Mouse (Mus musculus) fibroblast of lung, adult 2 months (primary cell): Measurements from ENCODE around the gene Kdf1.
A peak's percentile ranks its signal among the peaks of the same experiment; 100 is the strongest.
"Not testable (repeated sequence)": the region's sequence is repeated elsewhere in the genome, so short reads cannot be mapped to it uniquely, and the experiment has no call there.

Experiments used
- DNase-seq: peaks from one replicate; pipeline ENCODE4 v3.0.0-alpha.2; 2011; ENCODE audit warnings: low read depth

The Kdf1 gene

DNA sequence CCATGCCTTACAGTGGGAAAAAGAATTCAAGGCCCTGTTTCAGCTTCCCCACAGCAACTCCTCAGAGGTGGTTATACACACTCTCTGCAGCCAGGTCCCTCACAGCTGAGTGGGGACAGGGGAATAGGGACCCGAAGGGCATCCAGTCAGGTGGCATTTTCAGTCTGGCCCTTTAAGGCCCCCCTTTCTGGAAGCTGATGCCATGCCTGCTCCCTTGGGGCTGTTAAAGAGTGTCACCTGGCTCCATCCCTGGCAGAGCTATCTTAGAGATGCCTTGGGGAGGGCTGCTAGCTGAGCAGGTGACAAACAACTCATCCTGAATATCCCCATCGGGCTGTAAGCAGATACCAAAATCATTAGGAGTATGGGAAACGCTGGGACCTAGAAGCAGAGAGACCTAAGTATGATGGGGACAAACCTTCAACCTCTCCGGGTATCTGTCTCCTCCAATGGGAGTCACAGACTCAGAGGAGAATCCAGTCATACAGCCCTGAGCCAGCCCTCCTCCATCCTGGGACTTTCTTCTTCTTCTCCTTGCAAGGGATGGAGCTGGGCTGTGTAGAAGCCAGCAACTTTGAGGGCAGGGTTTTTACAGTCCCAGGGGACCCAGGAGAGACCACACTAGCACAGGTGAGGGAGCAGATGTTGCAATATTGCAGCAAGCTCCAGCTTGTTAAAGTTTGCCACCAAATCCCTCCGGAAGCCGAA lies 21.9 kb upstream of the Kdf1 start:
- DNase-seq: no peak

DNA sequence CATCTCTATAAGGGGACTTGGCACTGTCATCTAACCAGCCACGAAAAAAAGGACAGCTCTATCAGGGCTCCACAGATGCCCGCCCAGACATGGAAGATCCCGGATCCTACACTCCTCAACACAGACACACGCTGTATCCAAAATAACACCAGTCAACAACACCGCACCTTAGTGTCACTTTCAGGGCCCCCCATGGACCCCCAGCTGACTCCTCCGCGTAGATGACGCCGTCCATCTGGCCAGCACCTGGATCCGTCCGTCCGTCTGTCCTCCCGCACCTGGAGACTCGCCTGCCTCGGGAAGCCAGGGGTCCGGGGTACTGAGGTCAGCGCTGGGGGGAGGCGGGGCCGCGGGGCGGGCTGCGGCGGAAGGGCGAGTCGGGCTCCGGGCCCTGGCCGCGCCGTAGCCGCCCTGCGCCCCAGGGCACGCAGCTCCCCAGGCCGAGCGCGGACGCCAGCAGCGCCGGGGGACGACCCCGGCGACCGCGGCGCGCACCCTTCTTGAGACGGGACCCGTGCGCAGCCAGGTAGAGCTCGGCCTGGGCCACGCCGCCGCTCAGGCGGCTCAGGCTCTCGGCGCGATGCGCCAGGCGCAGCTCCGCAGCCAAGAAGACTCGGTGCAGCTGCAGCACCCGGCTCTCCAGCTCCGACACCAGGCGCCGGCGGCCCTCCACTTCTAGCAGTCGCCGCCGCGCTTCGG lies 21.2 kb upstream of the Kdf1 start:
- DNase-seq: no peak

DNA sequence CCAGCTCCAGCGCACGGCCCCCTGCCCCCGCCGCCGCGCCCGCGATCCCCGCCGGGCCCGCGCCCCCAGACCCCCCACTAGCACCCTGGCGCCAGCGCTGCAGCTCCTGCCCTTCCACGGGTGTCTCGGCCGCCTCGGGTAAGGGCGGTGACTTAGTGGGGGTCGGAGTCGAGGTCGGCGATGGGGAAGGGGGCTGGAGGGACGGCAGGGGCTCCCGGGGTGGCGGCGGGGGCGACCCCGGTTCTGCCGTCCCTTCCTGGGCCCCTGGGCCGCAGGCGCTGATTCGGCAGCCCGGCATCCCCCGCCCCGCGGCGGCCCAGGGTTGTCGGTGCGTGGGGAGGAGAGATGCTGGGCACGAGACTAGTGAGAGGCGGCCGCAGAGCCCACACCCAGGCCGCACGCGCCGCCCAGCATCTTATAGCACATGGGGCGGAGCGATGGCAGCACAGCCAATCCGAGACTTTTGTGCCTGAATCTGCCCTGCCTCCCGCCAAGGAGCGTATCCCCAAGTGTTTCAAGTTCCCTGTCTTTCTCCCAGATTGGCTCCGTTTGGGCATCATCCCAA lies 20.5 kb upstream of the Kdf1 start, which contains the start of gene Trnp1:
Gene Trnp1 (minus strand): TSS at position 391 of the 565 bp plus-strand sequence.
- no peak for DNase-seq

DNA sequence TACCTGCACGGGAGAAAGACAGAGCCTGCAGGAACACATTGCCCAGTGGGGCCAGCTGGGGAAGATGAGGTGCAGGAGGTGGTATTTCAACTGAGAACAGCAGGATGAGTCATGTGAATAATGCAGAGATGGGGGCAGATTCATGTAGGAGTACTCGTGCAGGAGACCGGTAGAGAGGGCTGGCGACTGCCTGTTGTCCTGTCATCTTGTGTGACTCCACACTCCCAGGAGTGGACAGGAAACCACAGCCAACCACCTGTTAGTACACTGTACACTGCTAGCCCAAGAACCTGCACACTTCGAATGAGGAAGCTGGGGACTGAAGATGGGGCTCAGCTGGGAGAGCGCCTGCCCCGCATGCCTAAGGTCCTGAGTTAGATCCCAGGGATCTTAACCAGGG lies 17.2 kb upstream of the Kdf1 start:
- DNase-seq: no peak

DNA sequence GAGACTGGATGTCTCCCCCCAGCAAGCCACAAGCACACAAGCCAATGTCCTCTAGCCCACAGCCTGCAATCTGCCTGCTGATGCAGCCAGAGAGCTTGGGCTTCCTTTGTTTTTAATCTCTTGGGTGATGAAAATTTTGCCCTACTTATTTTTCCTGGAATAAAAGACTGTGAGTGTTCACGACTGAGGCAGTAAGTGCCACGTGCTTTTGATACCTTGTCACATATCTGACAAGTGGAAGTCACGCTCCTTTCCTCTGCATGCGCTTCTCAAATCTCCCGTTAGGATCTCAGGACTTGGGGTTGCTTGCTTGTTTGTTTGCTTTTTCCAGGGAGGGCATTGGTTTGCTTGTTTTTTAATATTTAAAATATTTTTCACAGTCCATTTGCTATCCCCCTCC lies 14.5 kb upstream of the Kdf1 start:
- DNase-seq: no peak

DNA sequence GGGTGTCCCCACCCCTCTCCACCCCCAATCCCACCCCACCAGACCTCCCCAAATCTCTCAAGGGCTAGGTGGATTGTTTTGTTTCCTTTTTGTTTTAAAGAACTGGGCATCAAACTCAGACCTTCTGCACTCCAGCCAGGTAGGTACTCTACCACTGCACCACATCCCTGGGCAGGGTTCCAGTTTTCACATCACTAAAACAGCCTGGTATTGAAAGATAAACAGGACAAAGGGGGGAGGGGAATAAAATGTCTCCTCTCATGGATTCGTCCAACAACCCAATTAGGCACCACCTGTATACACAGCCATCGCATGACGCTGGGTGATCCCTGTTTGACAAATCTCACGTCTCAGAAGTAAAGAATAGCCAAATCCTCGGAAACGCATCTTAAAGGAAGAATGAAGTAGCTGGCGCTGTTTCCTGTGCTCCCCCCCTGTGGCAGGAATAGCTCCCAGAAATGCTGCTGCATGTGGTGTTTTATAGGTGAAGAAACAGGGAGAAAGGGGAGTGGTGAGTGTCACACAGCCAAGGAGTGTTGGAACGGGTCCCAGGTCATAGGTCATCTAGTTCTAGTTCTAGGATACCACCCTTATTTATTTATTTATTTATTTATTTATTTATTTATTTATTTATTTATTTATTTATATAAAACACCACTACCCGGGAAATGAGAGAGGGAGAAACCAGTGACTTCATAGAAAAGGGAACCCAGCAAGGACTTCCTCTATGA lies 13.8 kb upstream of the Kdf1 start:
- no peak for DNase-seq

DNA sequence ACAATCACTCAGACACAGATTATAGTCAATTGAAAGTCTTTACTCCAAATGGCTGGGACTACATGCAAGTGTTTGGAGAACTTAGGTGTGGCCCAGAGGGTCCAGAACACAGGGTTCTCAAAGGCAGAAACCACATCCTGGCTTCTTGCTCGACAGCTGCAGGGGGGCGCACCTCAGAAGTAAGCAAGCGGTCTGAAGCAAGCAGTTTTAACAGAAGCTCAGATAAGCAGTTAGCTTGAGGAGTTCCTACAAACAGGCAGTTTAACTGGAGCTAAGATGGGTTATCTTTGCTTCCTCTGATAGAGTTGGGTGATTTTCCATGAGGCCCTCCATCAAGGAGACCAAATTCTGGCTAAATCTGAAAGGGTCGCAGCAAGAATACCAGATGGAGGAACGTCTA lies 12.2 kb upstream of the Kdf1 start:
- DNase-seq: no peak

DNA sequence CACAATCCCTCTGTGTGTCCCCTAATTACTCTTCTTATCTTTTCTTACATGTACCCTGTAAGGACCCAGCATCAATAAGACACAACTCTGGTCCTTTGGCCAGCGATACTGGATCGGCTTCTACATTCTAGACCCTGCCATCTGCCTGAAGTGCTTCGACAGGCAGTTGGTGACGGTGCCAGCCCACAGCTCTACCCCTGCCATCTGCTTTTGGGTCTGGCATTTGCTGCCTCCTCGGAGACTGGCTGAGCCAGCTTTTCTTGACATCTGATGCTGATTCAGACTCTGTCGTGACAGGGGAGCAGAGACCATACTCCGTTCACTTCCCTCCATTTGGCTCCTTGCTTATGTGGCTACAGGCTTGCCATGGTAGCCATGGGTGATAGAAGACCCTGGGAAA lies 9.8 kb upstream of the Kdf1 start:
- no peak for DNase-seq

DNA sequence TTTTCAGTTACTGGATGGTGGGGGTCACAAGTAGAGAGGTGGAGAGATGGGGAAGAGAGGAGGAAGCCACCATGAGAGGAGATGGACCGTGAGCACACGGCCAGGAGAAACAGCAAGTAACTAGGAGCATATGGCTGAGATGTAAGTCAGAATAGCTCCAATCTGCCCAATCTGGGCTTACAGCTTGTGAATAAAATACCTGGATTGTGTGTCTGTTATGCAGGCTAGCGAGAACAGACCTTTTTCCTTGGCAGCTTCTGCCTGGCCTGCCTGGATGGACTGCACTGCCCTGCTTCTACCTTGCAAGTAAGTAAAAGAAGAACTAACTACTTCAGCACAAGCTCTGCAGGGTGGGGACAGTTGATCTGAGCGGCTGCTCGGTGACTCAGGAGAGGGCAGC lies 7.7 kb upstream of the Kdf1 start:
- no peak for DNase-seq

DNA sequence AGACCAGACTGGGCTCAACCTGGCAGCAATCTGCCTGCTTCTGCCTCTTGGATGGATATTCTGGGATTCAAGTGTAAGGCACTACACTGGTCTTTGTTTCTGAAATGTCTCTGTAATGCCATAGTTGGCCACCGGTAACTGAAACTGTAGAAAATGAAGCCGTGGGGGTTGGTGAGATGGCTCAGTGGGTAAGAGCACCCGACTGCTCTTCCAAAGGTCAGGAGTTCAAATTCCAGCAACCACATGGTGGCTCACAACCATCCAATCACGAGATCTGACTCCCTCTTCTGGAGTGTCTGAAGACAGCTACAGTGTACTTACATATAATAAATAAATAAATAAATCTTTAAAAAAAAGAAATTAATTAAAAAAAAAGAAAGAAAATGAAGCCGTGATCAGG lies 6.3 kb upstream of the Kdf1 start:
- not testable (repeated sequence) for DNase-seq

DNA sequence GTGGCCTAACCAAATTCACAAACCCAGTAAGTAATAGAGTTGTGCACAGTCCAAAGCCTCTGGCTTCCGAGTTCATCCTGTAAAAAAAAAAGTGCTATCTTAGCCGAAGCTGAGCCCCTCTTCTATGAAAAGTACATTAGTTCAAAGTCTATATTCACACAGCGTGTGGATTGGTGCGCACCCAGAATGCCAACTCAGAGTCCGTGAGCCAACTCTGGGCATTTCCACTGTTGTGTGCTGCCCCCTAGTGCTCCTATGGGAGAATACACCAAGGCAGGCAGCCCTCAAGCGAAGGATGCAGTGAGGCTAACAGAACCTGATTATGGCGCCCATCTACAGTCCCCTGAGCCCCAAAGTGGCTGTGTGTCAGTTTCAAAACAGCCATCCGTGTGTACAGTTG lies 5.8 kb upstream of the Kdf1 start:
- no peak for DNase-seq

DNA sequence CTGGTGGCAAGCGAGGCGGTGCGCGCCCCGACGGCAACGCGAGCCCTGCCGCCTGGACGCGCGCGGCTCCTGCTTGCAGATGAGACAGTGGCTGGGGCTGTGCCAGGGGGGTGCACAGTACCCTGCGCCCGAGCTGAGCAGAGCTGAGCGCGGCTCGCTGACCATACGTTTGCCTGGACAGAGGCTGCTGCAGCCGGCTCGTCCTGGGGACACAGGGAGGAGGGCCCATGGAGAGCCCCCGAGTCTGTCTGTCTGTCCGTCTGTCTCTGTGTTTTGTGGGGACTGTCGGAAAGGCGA lies 554 bp downstream of the Kdf1 start:
- no peak for DNase-seq

DNA sequence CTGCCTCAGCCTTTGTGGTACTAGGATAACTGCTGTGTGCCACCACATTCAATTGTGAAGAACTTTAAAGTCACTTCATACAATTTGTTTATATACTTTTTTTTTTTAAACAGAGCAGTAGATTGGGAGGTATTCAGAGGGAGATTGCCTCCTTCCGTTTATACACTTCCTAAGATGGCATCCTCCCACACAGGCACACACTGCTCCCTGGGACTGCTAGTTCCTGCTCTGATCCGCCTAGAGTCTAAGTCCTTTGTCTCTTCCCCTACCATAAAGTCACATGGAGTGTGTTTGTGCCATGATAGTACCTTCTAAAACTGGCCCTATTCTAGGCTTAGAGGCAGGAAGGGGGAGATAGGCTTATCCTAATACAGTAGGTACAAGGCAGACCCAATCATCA lies 2.7 kb downstream of the Kdf1 start:
- DNase-seq: no peak

DNA sequence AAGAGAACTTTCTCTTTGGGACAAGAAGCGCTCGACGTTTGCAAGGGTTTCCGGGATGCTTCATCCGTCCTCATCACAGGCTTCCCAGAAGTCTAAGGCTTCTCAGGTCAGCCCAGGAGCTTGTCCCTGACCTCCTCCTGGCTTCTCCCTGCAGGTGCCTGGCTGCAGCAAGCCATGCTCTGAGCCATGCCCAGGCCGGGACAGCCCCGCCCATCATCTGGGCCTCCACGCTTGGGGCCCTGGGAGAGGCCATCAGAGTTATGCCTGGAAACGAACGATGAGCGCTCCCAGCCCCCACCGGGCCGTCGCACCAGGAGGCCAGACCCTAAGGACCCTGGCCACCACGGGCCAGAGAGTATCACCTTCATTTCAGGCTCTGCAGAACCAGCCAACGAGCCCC lies 9.0 kb downstream of the Kdf1 start:
- DNase-seq: no peak

DNA sequence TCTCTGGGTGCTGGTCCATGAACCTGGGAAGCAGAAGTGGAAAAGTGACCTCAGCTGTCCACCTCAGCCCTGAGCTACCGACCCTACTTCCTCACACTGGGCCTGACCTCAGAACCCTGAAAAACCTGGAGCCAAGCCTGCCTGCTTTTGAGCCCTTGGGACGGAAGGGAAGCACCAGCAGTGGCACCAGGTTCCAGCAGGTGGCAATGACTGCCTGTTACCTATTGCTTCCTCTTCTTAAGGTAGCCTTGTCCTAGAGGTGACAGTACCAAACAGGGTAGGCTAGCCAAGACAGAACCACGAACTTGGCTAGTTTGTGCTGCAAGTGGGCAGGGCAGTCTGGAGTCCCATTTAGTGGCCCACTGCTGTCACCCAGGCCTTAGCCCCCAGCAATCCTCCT lies 14.0 kb downstream of the Kdf1 start:
- DNase-seq: no peak

DNA sequence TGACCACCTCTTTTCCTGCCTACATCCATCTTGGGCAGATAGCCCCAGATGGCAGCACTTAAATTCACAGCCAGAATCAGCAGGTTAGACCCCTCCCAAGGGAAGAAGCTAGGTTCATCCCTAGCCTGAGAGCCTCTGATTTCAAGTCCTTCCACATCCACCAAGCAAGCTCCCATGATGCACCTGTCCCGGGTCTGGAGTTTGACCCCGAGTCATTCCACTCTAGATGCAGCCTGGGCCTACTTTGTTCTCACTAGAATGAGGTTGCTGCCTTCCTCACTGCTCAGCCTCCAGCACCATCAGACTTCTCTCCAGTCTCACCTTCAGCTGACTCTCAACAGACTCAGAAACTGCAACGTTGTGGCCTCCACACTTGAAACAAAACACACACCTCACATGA lies 17.3 kb downstream of the Kdf1 start:
- DNase-seq: no peak

DNA sequence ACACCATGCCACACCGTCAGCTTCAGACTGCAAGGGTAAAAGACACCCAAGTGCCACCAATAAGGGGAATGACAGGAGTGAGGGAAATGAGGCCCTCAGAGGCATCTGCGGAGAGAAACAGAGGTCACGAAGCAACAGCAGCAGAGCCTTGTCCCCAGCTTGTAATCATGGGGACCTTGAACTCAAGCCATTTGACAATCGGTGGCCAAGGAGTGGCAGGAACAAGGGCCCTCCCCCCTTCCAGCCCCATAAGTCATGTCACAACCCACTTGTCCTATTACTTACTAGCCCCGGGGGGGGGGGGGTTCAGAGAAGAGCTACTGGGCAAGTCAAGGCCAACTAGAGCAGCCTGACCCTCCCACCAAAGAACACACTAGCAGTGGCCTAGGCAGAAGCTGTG lies 17.9 kb downstream of the Kdf1 start:
- DNase-seq: no peak

DNA sequence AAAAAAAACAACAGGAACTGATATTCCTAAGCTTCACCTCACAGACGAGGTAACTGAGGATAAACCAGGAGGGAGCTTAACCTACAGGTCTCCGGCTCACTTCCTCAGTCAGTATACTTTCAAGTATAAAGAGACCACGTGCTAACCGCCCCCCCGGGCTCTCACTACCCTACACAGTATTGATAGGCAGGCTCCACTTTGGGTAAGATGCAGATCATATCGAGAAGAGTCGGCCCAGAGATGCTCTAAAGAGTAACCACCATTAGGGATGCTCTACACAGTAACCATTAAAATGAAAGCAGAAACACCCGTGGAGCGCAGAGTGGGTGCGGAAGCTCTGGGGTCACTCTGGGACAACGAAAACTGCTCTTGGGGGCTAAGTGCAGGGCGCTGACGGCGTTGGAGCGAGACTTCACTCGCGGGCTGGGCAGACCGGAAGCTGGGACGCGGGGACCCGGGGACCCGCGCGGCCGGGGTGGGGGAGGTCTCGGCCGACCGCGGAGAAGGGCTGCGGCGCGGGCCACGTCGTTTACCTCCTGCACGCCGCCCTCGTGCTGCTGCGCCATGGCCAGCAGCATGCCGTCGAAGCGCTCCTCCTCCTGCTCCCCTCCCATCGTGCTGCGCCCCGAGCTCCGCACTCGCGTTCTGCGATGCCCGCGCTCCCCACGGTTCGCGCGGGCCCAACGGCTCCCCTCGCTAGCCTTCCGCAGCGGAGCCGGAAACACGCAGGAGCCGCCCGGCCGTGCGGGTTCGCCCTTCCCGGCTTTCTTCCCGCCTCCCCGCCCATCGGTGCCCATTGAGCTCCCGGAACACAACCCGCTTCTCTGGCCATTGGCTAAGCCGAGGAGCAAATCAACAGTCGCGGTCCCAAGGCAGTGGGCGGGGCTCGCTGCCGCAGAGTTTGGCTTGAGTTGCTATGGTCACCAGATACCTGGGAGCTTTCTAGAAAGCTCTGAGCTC lies 26.8 kb downstream of the Kdf1 start, which contains the start of gene Nudc:
Gene Nudc (minus strand): TSS at position 725 of the 960 bp plus-strand sequence.
- peak; percentile 94 for DNase-seq

DNA sequence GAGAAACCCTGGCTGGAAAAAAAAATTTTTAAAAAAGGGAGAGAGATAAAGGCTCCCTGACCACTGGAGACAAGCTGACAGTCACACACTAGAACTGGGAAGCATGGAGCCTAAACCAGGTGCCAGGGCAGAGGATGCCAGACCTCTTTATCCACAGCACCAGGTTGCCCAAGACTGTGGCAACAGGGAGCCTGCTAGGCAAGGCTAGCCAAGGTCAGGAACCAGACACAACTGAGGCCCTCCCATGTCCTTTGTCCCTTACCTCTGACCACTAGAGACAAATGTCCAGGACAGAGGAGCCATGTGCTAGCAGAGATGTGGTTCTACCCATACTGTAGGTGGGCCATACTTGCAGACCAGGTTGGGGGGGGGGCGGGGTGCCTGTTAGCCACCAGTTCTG lies 33.3 kb downstream of the Kdf1 start:
- DNase-seq: no peak

DNA sequence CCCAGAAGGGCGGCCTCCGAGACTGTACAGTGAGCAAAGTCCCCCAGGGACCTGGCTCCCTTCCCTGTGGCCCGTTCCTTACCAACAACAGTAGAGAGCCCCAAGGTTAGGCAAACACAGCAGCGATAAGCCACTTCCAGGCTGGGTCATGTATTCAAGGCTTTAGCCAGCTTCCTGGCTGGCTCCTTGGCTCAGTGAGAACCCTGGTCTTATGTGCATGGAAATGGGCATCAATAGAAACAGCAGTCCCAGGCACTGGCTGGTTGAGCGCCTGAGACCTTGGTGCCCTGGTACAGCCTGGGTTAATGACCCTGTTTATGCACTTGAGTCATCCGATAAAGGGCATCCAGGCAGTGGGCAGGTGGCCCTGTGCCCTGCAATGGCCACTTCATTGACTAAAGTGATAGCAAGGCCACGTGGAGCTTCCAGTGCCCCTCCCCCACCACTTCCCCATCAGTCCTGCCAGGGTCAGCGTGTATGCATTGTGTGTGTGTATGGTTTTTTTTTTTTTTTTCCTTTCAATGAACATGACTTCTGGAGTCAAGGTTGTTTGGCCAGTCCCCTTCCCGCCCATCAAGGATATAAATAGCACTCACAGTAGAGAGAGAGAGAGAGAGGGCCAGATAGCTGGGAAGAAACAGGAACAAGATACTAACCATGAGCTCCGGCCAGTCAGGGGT lies 34.1 kb downstream of the Kdf1 start, which contains the start of gene Nr0b2:
Gene Nr0b2 (plus strand): TSS at position 609 of the 680 bp plus-strand sequence.
- no peak for DNase-seq
